Mouse (Mus musculus) lung, postnatal 0 days (tissue): ENCODE measurements around the gene Pde4c.

Experiments
- CTCF ChIP-seq: IDR thresholded peaks from 2 replicates; pipeline ENCODE4 v1.5.1; 2016; ENCODE audit warnings: antibody characterized with exemption, mild to moderate bottlenecking
- EP300 ChIP-seq: IDR thresholded peaks from 2 replicates; pipeline ENCODE4 v1.6.1; 2016; ENCODE audit warnings: antibody characterized with exemption, mild to moderate bottlenecking, control low read depth

DNA sequence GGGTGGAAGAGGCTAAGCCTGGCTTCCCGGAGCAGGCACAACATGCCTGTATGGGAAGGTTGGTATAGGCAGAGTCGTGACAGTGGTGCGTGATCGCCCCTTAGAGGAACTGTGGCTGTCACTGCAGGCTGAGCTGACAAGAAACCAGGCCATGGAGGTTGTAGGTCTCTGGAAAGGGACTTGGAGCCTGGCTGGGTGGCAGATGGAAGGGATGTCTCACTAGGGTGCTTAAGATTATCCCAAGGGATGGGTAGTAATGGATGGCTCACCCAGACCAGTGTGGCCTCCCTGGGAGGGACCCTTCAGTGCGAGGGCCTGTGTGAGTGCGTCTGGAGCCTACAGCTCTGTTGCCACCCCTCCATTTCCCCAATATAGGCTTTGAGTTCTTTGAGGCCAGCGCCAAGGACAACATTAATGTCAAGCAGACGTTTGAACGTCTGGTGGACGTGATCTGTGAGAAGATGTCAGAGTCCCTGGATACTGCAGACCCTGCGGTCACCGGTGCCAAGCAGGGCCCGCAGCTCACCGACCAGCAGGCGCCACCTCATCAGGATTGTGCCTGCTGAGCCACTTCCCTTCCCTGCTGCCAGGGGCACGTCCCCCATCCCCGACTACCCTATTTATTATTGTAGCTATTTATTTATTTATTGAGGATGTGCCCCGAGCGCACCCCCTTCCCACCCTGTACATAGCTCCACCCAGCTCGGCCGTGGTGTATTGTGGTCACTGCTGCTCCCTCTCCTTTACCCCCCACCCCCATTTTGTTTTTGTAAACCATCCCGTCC is 34.2 kb downstream of the Pde4c start:
- peak; percentile 73 for TF ChIP-seq CTCF
- TF ChIP-seq EP300: no peak
